Mouse (Mus musculus): ENCODE results near the gene Hoxa7. TPM values are rescaled to one million over a fixed set of nuclear protein-coding genes. Genes with fewer than 3 reads are reported as not detected.

Hoxa7 gene
- total RNA-seq, 2 experiments from 2014 or later, result 19.1 to 20.1 TPM

Small RNA genes within 50 kb of the gene (microRNA-seq; reads per million reads assigned to microRNA genes)
- 227 reads per million, percentile 61 among the genes with 10 or more reads in this experiment for gene Mir196b

Other genes with a start within 250 kb of the Hoxa7 start
- 10 to 100 TPM; 46.8 to 50.6 TPM for gene Skap2, start 209.3 kb downstream of the Hoxa7 start, total RNA-seq (2021)
- gene Hoxa1, start 63.5 kb downstream of the Hoxa7 start, total RNA-seq (2021), result under 1 TPM; 0.23 to 0.70 TPM
- 1 to 10 TPM; 1.7 to 1.9 TPM for gene Hoxa2, start 57.0 kb downstream of the Hoxa7 start, total RNA-seq (2021)
- gene 5730596B20Rik, start 44.4 kb downstream of the Hoxa7 start, total RNA-seq (2021), result under 1 TPM; 0.10 to 0.40 TPM
- 1 to 10 TPM; 2.6 to 3.1 TPM for gene Hoxa4, start 30.1 kb downstream of the Hoxa7 start, total RNA-seq (2021)
- 10 to 100 TPM; 14.7 to 27.8 TPM for gene Hoxa5, start 17.3 kb downstream of the Hoxa7 start, total RNA-seq (2021)
- gene Hoxa6, start 13.1 kb downstream of the Hoxa7 start, total RNA-seq (2021), result 1 to 10 TPM; 2.5 to 4.6 TPM
- 1 to 10 TPM; 3.7 TPM for gene Hoxa3, start 8.5 kb downstream of the Hoxa7 start, total RNA-seq (2021)
- gene Gm28308, start 8.5 kb downstream of the Hoxa7 start, total RNA-seq (2021), result 1 to 10 TPM; 1.5 to 2.8 TPM
- gene Hoxa9, start 9.2 kb upstream of the Hoxa7 start, total RNA-seq (2021), result 1 to 10 TPM in 1 of 2 experiments, under 1 TPM in 1; 0.56 to 1.3 TPM
- gene Hoxa10, start 19.0 kb upstream of the Hoxa7 start, total RNA-seq (2021), result under 1 TPM; 0.20 to 0.30 TPM
- not detected for gene Hoxa11, start 24.0 kb upstream of the Hoxa7 start, total RNA-seq (2021)
- not detected for gene Hoxa13, start 39.0 kb upstream of the Hoxa7 start, total RNA-seq (2021)
- gene Evx1, start 91.6 kb upstream of the Hoxa7 start, total RNA-seq (2021), result not detected

Data from adrenal gland, postnatal 36 days (tissue).